Mouse (Mus musculus) gastrocnemius, postnatal 14 days (tissue): ENCODE results near the gene Wdfy3. TPM values are rescaled to one million over a fixed set of nuclear protein-coding genes. Genes with fewer than 3 reads are reported as not detected.
A peak's percentile ranks its signal among the peaks of the same experiment; 100 is the strongest.
"Not testable (repeated sequence)": the region's sequence is repeated elsewhere in the genome, so short reads cannot be mapped to it uniquely, and the experiment has no call there.

Experiments
- DNase-seq: peaks from one replicate; pipeline ENCODE4 v3.0.0; 2021; ENCODE audit warnings: mixed read lengths
- intact Hi-C: fragments of 180-260 bp; cut with DNase I; formaldehyde crosslinking; loops from one replicate; pipeline ENCODE4 v1.15.1; 2025; ENCODE audit warnings: low total_unique reads
- long read RNA-seq, 2 experiments: library from polyadenylated mRNA; stranded (forward); transcript quantifications; one replicate each; pipeline ENCODE4 v2.0.0; 2021
- total RNA-seq, 2 experiments: library from RNA; stranded (reverse); gene quantifications; 2 replicates each; pipeline ENCODE4 v1.2.3; 2021

Gene Wdfy3
- total RNA-seq, result 10 to 100 TPM; 21.5 to 23.0 TPM
- long read RNA-seq, experiment 1, partial matches to known transcripts, result 2 of 2 reads
- long read RNA-seq, experiment 1, other reads (novel, unspliced or antisense), result 0 of 2 reads
- long read RNA-seq, experiment 2, partial matches to known transcripts, result 2 of 5 reads
- long read RNA-seq, experiment 2, other reads (novel, unspliced or antisense), result 3 of 5 reads

DNA sequence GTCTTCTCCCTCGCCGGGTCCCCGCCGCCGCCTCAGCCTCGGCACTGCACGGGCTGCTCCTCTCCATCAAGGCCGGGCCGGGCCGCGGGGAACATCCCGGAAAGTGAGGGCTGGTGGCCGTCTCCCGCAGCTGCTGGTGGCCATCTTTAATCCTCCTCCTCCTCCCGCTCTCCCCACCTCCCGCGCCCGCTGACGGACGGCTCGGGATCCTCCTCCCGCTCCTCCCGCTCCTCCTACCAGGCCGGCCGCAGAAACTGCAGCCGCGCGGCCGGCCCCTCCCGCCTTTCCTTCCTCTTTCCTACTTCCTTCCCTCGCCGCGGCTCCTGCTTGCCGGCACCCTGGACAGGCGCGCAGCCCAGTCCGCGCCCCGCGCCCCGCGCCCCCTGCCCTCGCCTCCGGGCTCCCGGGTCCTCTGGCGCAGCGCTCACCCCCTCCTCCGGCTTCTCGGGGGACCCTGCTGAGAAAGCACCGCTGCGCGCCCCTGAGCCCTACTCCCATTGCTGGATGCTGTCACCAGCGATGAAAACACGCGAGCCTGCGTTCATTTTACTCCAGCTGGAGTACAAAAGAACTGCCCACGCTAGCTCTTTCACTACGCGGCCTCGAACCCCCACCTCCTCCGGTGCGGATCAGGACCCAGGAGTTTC lies at the start of gene Wdfy3:
Wdfy3 (minus strand) TSS at position 155 of the 647 bp plus-strand sequence.
- DNase-seq, result peak; percentile 91
- intact Hi-C loops, result loop anchor here (10.0 kb wide), 1 partner anchor 125 kb away; no protein-coding TSS in a partner anchor

DNA sequence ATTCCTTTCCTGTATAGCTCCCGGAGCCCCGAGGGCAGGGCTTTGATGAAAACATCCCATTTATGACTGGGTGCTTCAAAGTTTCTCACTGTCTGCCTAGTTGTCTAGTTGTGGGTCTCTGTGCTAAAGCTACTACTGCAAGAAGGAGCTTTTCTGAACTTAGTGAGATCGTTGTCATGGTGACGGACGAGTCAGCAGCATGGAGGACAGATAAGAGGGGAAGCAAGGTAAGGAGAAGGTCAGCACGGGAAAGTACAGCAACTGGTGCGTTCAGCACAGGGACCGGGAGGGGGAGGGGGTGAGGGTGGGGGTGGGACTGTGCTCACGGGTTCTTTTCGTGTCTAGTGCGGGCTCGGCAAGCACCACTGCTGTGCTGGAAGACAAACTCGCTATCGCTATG lies 43.3 kb upstream of the Wdfy3 start:
- DNase-seq, result no peak
- intact Hi-C loops, result no loop called here

DNA sequence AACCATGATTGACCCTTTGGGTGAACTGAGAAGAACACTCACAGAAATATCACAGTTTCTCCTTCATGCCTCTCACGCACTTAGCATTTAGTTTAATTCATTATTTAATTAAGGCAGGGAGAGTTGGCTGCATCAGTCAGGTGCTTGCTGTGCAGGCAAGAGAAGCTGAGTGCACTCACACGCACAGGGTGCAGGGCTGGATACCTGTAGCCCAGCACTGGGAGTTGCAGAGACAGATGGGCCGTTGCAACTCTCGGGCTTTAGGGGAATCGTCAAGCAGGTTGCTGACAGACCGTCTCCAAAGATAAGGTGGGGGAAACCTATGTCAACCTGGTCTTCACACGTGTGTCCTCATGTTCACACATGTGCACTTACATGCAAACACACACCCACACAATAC lies 42.3 kb upstream of the Wdfy3 start:
- intact Hi-C loops, result no loop called here
- no peak for DNase-seq

DNA sequence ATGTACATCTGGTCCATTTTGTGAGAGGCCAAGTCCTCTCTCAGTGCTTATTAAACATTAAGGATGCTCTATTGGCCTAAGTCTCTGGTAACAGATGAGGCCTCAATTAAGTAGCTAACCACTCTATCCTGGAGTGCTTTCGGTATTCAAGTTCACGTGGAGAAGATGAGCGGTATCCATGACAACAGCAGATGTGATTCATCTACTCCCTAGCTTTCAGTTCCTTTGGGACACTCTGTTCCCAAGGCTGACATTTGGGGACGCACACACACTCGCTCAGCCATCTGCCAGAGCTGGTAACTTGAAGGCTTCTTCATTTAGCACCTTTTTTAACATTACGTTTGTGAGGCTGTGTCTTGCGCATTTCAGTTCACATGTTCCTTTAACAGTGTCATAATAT lies 40.3 kb upstream of the Wdfy3 start:
- intact Hi-C loops, result no loop called here
- DNase-seq, result no peak

DNA sequence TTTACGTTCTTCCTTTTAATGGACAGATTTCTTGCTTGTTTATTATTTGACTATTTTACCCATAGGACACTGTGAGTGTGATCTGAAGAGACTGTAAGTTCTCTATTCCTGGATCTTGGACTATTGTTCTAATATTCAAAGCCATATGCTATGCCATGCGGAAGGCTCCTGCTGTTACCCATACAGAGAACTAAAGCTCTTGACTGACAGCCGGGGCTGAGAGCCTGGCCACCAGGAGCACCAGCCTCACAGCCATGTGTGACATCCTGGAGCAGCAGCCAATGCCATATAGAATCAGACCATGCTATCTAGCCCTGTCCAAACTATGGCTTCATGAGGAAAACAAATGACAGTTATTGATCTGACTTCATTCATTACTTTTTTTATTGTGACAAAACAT lies 36.2 kb upstream of the Wdfy3 start:
- DNase-seq, result no peak

DNA sequence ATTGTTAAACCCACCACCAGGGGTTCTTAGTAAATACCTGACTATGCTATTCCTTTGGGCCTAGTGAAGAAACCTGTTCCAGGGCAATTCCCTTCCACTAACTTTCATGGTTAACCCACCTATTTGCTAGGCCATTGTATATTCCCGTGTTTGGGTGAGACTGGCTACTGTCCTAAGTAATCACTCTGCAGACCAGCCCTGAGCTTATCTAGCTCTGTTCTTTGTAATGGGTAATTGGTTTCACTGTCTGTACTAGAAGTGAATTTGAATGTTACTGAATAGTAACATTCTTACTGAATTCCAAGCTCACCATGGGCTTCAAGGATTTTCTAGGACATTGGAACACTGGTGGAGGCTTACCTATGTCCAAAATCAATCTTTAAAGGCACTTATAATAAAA lies 32.1 kb upstream of the Wdfy3 start:
- intact Hi-C loops, result not testable (repeated sequence)

More for the DNA sequence above, 36.2 kb upstream of the Wdfy3 start:
- intact Hi-C loops, result no loop called here

DNA sequence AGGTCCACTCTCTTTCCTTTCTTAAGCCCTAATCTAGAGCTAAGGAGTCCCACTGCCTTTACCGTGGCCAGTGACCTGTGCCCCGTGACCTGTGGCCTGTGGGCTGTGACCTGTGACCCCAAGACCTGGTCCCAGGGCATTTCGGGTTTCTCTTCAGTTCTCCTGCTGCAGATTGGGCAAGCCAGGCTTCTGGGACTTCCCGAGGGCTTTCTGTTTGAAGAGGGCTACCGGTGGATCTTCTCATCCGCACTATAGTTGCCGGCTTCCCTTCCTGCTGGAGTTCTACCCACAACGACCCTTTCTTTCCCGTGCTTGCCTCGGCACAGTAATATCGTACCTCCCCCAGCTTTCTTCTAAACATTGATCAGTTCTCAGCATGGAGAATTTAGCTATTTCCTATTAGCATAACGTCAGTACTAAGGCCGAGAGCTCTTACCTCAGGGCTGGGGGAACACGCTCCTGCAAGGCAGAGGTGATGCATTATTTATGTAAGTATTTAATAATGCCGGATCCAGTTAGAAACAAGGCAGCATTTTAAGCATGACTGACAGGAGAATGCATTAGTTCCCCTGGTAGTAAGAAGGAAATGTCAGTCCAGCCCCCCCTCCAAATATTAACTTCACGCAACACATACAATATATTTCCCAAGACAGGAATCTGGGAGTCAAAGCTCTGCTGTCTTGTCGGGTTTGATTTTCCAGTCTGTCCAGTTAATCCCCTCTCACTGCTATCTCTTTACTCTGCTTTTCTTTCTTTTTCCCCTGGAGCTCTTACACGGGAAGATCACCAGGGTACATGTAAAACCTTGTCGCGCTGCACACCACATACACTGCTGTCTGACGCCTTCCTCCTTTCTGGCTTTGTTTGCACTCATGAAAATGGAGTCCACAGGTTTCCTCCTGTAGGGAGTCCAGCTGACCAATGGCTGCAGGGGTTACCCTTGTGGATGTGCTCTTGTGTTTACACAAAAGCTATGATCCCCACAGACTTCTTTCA lies 30.8 kb upstream of the Wdfy3 start:
- intact Hi-C loops, result no loop called here
- DNase-seq, result no peak

More for the DNA sequence above, 32.1 kb upstream of the Wdfy3 start:
- DNase-seq, result not testable (repeated sequence)

DNA sequence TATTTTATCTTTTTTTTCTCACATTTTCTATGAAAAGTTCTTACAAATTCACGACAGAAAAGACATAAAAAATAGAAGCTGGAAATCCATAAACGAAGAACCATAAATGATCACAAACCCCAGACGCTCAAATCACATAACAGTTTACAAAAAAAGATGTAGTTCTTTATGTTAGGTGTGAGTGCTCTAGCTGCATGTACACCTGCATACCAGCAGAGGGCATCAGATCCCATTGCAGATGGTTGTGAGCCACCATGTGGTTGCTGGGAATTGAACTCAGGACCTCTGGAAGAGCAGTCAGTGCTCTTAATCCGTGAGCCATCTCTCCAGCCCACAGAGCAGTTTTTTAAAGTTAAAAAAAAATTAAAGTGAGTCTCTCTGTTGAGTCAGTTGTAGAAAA lies 25.9 kb upstream of the Wdfy3 start:
- intact Hi-C loops, result no loop called here
- no peak for DNase-seq

DNA sequence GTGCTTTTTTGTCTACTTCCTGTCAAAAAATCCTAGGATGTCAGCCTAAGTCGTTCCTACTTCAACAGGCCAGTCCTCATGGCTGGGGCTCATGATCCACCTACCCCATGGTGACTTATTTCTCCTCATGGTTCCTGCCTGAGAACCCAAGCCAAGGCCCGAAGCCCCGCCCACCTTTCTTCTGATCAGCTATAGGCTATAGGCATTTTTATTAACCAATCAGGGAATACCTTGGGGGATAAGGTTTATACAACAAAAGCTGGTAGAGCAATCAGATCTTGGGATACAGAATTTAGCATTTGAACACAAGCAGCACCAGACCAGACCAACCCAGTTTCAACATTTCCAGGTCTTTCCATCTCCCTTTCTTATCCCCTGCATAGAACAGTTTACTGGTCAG lies 21.0 kb upstream of the Wdfy3 start:
- DNase-seq, result no peak
- intact Hi-C loops, result no loop called here

DNA sequence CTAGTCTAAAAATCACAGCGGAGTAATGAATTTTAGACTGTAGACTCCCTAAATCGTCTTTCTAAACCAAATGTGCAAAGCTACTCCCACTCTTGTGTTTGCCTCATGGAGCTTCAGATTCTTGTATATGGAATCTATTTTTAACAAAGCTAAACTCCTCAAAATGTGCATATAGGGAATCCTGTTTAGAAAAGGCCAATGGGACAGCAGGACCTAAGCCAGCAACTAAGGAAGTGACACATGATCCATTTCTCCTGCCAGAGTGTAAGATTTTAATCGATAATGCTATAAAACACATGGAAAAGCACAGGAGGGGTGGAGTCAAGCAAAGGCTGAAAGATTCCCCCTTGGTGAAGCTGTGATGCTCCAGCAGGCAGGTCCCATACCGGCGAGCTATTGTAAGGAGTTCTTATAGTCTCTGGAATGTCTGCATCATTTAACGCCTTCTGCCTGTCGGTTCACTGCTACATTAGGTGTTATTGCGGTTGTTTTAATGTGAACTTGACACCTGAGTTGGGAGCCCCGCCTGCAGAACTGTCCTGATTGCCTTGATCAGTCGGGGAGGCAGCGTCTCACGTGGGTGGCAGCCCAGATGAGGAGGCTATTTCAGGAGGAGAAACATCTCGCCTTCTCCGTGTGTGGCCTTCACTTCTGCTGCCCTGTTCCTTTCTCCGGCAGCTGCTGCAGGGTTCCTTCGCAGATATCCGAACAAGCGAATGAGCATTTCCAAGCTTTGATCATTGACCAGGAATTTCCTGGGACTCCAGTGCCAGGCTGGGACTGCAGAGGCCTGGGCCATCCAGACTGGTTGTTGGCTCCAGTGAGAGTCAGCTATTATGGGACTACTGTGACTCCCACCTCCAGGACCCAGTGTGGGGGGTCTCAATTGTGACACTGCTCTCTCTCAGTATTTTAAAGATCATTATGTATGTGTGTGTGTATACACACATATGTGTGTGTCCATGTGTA lies 15.3 kb upstream of the Wdfy3 start:
- intact Hi-C loops, result no loop called here
- DNase-seq, result no peak

DNA sequence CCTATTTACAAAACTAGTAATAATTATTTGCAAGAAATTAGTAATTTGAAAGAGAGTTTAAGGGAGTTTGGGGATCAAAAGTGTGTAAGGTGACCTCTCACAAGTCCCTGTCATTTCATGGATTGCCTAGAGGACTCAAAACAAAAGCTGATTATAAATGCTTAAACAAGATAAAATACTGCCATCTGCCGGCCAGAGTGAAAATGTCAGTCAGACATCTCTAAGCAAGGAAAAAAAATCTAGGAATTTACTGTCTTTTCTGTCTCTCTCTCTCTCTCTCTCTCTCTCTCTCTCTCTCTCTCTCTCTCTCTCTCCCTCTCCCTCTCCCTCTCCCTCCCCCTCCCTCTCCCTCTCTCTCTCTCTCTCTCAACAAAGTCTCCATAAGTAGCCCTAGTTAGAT lies 4.4 kb upstream of the Wdfy3 start:
- DNase-seq, result peak; percentile 47
- intact Hi-C loops, result no loop called here

DNA sequence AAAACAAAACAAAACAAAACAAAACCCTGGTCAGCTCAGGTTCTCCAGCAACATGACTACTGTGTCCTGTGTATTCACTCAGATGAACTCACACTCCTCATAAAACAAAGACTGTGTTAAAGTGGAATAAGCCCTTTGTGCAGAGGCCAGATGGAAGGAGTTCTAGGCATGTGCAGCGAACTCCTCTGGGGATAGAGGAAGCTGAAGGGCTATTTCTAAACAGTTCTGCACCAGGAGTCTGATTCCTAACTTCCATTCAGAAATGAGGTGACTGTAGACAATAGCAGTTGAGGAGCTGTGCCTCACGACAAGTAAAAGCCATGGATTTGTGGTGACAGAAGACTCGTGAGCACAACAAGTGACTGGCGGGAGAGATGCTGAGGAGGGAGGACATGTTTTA lies 2.3 kb upstream of the Wdfy3 start:
- intact Hi-C loops, result no loop called here
- no peak for DNase-seq

DNA sequence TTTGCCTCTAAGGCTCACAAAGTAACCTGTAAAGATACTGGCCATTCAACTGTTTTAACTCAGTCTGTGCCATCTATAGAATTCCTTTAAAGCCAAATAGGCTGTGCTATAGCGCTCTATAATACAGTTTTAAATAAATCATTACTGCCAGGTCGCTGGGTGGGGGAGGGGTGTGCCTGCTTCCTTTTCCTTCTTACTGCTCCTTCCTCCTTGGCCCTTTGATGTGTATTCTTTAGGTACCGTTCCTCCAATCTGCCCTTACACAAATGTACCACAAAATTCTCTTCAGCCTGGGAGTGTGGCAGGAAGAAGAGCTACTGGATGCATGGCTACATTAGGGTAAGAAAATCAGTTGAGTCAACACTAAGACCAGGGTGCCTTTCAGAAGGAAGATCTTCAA lies 1.5 kb upstream of the Wdfy3 start:
- intact Hi-C loops, result no loop called here

DNA sequence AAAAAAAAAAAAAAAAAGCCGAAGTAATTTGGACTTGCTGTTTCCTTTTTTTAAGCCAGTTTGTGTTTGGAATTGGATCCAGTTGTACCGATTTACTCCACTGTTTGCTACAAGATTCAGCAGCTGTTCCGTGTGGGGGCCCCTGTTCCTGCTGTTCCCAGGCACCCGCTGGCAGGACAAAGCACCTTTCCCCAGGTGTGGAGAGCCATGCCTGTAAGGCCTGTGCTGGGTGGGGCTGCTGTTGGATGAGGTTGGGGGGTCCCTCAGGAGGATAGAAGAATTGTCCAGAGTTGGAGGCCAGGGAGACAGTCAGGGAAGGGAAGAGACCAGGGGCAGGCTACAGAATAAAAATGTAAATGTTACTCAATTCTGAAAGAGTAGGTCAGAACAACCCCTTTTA lies 1.1 kb upstream of the Wdfy3 start:
- intact Hi-C loops, result no loop called here
- no peak for DNase-seq

More for the DNA sequence above, 1.5 kb upstream of the Wdfy3 start:
- DNase-seq, result no peak

DNA sequence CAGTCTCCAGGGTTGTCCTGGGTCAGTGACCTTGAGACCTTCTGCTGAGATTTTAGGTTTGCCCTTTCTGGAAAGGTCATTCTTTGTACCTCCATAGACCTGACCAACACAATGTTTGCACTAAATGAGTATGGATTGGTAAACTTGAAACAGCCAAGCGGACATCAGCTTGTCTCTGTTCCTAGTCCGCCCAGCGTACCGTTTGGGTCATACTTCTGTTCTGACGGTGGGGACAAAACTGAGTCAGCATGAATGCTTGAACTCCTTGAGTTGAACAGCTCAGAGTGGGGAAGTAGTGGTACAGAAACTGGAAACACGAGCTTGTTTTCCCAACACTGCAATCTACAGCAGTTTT lies 670 bp upstream of the Wdfy3 start:
- no peak for DNase-seq
- intact Hi-C loops, result no loop called here

DNA sequence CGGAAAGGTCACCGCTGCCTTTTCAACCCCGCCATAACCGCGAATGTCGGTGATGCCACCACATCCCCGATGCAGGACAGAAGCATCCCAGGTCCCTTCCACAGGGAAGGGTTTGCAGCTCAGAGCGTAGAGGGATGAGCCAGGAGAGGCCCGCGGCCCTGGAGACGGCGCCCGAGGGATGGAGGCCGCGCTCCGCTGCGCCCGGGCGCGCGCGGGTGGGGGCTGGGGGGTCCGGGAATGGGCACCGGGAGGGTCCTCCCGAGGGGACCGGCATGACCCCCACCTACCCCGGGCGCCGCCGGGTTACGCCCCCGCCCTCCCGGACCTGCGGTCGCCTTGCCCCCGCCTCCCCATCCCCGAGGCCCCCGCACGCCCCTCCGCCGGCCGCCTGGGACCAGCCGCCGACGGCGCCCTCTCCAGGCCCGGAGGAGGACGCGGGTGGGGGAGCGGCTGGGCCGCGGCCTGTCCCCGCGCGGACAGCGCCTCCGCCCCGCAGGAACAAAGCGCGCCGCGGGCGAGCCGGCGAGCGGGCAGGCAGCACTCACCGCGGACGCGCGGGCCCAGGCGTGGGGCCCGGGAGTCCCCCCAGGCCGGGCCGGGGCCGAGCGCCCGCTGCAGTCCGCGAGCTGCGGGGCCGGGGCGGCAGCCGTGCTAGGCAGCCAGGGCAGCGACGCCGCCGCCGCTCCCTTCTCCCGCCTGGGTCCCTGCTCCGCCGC lies 512 bp downstream of the Wdfy3 start:
- intact Hi-C loops, result loop anchor here (10.0 kb wide), 1 partner anchor 124 kb away; no protein-coding TSS in a partner anchor
- DNase-seq, result peak; percentile 59

DNA sequence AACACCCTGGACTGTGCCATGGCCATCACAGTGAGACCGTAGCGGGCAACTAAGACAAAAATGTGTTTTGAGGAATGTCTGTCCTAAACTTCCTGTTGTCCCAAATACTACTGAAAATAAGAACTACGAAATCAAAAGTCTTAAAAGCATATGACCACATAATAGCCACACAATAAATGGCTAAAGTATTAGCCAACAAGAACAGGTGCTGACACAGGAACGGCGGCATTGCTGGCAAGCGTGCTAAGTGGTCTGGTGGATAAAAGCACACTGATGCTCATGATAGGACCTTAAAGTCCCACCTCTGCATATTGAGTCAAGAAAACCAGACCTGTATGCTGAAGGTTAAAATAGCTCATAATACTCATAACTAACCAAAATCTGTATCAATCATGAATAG lies 3.3 kb downstream of the Wdfy3 start:
- intact Hi-C loops, result loop anchor here (10.0 kb wide), 1 partner anchor 122 kb away; no protein-coding TSS in a partner anchor
- DNase-seq, result no peak

DNA sequence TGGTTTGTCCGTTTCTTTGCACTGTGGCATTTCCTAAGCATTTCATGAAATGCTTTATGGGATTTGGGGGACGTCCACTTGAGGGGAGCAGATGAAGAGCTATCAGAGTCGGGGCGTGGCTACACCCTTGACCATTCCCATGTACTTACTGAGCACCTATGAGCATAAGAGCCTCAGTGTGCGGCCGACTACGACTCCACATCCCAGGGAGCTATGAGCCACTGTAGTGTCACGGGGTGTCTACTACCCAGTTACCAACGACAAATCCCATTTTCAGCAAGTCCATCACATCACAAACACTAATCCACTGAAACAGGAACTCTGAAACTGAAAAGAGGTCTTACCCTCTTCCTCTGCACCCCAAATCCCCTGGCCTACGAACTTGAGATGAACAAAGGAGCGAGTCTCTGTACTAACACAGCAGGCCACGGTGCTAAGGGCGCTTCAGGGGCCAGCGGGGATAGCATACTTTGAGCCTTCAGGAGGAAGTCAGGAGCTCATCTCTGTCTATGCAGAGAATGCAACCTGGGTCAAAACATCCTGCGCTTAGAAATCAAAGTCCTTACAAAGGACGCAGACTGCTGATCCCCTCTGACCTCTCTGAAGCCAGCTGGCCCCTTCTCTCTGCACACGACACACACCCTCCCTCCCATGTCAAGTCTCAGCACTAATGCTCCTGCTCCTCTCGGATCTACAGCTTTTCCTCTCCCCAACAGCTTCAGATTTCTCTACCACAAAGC lies 6.5 kb downstream of the Wdfy3 start:
- DNase-seq, result no peak
- intact Hi-C loops, result loop anchor here (10.0 kb wide), 1 partner anchor 118 kb away; no protein-coding TSS in a partner anchor
